Mouse (Mus musculus) heart, embryonic 12.5 days (tissue): ENCODE data around the gene A730049H05Rik. TPM values are rescaled to one million over a fixed set of nuclear protein-coding genes. Genes with fewer than 3 reads are reported as not detected.

Experiments
- ATAC-seq: fragments of 200-750 bp; cut with Nextera tagmentation; 2 replicates; pipeline ENCODE4 v1.8.0; 2017; ENCODE audit warnings: moderate TSS enrichment, moderate library complexity; ENCODE audit not compliant: insufficient number of reproducible peaks, low FRiP score
- H3K27ac ChIP-seq: fragments of 300-500 bp; sonication (generic); 2 replicates; pipeline ENCODE4 v1.5.1; 2016; ENCODE audit warnings: mild to moderate bottlenecking, moderate library complexity; ENCODE audit not compliant: poor library complexity, severe bottlenecking
- H3K27me3 ChIP-seq: fragments of 300-500 bp; sonication (generic); replicated peaks from 2 replicates; pipeline ENCODE4 v1.6.1; 2016; ENCODE audit warnings: mild to moderate bottlenecking, moderate library complexity
- H3K36me3 ChIP-seq: fragments of 300-500 bp; sonication (generic); 2 replicates; pipeline ENCODE4 v1.6.1; 2016; ENCODE audit warnings: mild to moderate bottlenecking, moderate library complexity
- H3K4me1 ChIP-seq: fragments of 300-500 bp; sonication (generic); replicated peaks from 2 replicates; pipeline ENCODE4 v1.6.1; 2016; ENCODE audit warnings: mild to moderate bottlenecking
- H3K4me2 ChIP-seq: fragments of 300-500 bp; sonication (generic); 2 replicates; pipeline ENCODE4 v1.6.1; 2016; ENCODE audit warnings: mild to moderate bottlenecking, moderate library complexity
- H3K4me3 ChIP-seq: fragments of 300-500 bp; sonication (generic); 2 replicates; pipeline ENCODE4 v1.5.1; 2016; ENCODE audit warnings: mild to moderate bottlenecking
- H3K9ac ChIP-seq: fragments of 300-500 bp; sonication (generic); 2 replicates; pipeline ENCODE4 v1.6.1; 2016; ENCODE audit warnings: mild to moderate bottlenecking, moderate library complexity
- H3K9me3 ChIP-seq: fragments of 300-500 bp; sonication (generic); replicated peaks from 2 replicates; pipeline ENCODE4 v1.6.1; 2016; ENCODE audit warnings: mild to moderate bottlenecking, moderate library complexity
- WGBS: fragments of 180-500 bp; shearing (Covaris S2); methylation state at CpG from one replicate; pipeline ENCODE4 v1.1.7; 2016; 5-methylcytosine and 5-hydroxymethylcytosine counted together
- polyA plus RNA-seq: library from polyadenylated mRNA; unstranded; fragments of >200 nt; fragmentation: Nextera tagmentation; extraction: Ambion mirVana; gene quantifications from 2 replicates; pipeline ENCODE4 v1.2.1, GENCODE M21; 2016

The A730049H05Rik gene
- polyA plus RNA-seq, 1 experiment from 2014 or later = 4.8 TPM

GRCm38 (mm10) chr6:92878771-92879170 lies 62.5 kb downstream of the A730049H05Rik start:
- ATAC-seq = no peak
- WGBS = 75% methylated on average over 5 of the region's 5 CpGs
- Histone ChIP-seq H3K9me3 (no peaks in the 10 kb centered on the region), H3K36me3 (peaks cover 43% of the 10 kb centered on the region), H3K4me3 (no peak overlapping the region), H3K4me2 (no peak overlapping the region), H3K27me3 (no peaks in the 10 kb centered on the region), H3K4me1 (peaks cover 20% of the 10 kb centered on the region), H3K27ac (no peak overlapping the region), H3K9ac (no peak overlapping the region)

DNA sequence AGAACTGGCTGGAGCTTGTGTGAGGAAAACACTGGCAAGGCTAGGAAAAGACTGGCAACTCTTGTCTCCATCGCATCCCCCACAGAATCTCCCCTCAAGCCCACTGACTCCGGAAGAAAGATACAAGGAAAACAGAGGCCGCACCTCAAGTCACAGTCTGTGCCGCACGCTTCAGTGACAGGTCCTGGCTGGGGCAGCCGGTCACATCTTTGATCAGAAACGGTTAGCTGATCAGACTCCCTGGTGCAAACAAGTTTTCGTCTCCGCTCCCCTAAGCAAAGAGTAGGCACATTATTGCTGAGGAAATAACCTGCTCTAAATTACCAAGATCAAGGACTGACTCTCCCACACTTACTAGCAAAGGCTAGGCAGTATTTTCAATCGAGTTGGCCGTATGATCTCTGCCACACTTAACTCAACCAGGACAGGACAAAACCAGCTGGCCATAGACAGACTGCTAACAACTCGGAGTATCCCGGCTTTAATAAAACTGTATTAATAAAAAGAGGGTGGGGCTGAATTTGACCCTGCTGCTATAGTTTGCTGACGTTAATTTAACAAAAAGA lies 63.5 kb downstream of the A730049H05Rik start:
- 84% methylated on average over 14 of the region's 14 CpGs for WGBS
- Histone ChIP-seq H3K36me3 (peaks cover 50% of the 10 kb centered on the region), H3K27me3 (no peaks in the 10 kb centered on the region), H3K4me2 (no peak overlapping the region), H3K9me3 (no peaks in the 10 kb centered on the region), H3K9ac (no peak overlapping the region), H3K27ac (no peak overlapping the region), H3K4me3 (no peak overlapping the region), H3K4me1 (peaks cover 20% of the 10 kb centered on the region)
- ATAC-seq = no peak

DNA sequence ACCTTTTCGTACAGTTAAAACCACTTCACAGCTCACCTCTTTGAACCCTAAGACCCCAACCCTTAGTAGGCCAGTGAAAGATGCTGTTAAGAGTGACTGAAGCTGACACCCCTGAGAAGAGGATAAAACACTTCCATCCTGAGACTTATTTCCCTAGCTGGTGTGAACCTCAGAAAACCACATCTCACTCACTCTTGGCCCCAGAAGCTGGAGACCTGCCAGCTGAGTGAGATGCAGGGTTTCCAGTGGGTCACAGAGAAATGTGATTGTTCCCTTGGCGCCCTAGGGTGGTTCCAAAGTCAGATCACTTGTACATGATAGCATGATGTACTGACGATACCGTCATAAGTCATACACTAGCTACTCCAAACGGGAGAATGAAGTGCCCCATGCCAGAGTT lies 66.2 kb downstream of the A730049H05Rik start:
- Histone ChIP-seq H3K4me1 (peaks cover 14% of the 10 kb centered on the region), H3K4me3 (no peak overlapping the region), H3K27ac (no peak overlapping the region), H3K9ac (no peak overlapping the region), H3K9me3 (no peaks in the 10 kb centered on the region), H3K4me2 (no peak overlapping the region), H3K36me3 (peaks cover 67% of the 10 kb centered on the region), H3K27me3 (no peaks in the 10 kb centered on the region)
- no peak for ATAC-seq
- 68% methylated on average over 5 of the region's 5 CpGs for WGBS

DNA sequence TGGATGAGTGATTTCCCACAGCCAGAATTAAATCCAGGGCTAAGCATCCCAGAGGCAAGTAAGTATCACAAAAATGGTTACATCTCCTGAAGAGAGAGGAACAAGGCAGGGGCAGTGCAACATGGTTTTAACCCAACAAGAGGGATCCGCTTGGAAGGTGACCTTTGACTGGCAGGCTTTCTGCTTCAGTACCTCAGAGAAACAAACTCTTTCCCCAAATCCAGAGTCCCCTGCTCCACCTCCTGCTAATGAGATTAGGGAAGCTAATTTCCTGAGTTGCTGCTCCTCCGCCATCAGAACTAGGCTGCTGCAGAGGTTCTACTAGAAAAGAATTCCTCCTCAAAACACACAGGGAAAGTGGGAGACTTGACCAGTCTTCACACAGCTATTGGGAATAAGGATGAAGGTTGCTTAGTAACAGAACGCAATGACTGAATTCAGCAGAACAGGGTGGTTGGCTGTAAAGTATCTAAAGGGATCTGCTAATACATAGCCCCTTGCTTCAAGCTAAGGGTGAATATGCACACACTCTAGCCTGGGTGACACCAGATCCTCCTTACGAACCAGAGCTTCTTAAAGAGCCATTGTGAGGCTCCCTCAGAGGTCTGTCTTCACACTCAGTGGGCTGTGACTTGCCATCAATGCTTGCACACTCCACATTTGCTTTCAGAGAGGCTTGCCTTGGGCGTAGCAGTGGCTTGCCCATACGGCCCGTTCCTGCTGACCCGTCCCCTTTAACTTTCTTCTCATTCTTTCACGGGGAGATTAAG lies 67.0 kb downstream of the A730049H05Rik start:
- Histone ChIP-seq H3K4me2 (no peak overlapping the region), H3K27me3 (no peaks in the 10 kb centered on the region), H3K4me3 (no peak overlapping the region), H3K27ac (no peak overlapping the region), H3K9ac (no peak overlapping the region), H3K36me3 (peaks cover 66% of the 10 kb centered on the region), H3K4me1 (peaks cover 14% of the 10 kb centered on the region), H3K9me3 (no peaks in the 10 kb centered on the region)
- no peak for ATAC-seq
- 60% methylated on average over 9 of the region's 9 CpGs for WGBS

- peaks cover 71% of the 10 kb centered on the region for H3K36me3 ChIP-seq
- H3K4me2 ChIP-seq = no peak overlapping the region
- ATAC-seq = no peak
- no peaks in the 10 kb centered on the region for H3K27me3 ChIP-seq
- WGBS = 78% methylated on average over 1 of the region's 1 CpGs
- peaks cover 9% of the 10 kb centered on the region for H3K4me1 ChIP-seq
- H3K9me3 ChIP-seq = no peaks in the 10 kb centered on the region
- H3K27ac ChIP-seq = no peak overlapping the region
- no peak overlapping the region for H3K4me3 ChIP-seq
- no peak overlapping the region for H3K9ac ChIP-seq
Measured at GRCm38 (mm10) chr6:92891535-92891934, 75.3 kb downstream of the A730049H05Rik start.

Other genes with a start within 250 kb of the A730049H05Rik start
- gene Prickle2, start 110.3 kb upstream of the A730049H05Rik start, polyA plus RNA-seq = 7.9 and 8.9 TPM in 2 replicates
- 0.10 and 0.13 TPM in 2 replicates for gene Gm15737, start 52.9 kb downstream of the A730049H05Rik start, polyA plus RNA-seq
- 6.4 and 7.0 TPM in 2 replicates for gene Adamts9, start 127.0 kb downstream of the A730049H05Rik start, polyA plus RNA-seq